ENCODE assay signal across 13 mouse cellular contexts in genomic region chr3:58253942-58254341, GRCm38 (mm10).
A peak's percentile ranks its signal among the peaks of the same experiment; 100 is the strongest.
DNase-seq lines count a peak whose midpoint lies in the region; ATAC-seq and TF ChIP-seq lines count a peak whose summit lies in the region.
"Had no signal": no experiment of that assay in that cellular context is flagged by ENCODE, and none has a peak within 500 bp of the region (broad histone marks: within the 10 kb centered on the region; RNA-seq: fewer than 3 reads in every experiment).

No protein-coding gene starts in this region.

- intact Hi-C loops in gastrocnemius, postnatal 14 days (cut with DNase I; ENCODE audit: low total_unique reads), result no loop called here

- no peaks in the 10 kb centered on the region for H3K9me3 ChIP-seq in embryonic facial prominence, embryonic 14.5 days (ENCODE audit: control insufficient read depth, low read length)
- no peaks in the 10 kb centered on the region for H3K9me3 ChIP-seq in embryonic facial prominence, embryonic 10.5 days
- no peaks in the 10 kb centered on the region for H3K9me3 ChIP-seq in neural tube, embryonic 15.5 days (replicated peaks)
- H3K9me3 ChIP-seq: embryonic facial prominence, embryonic 13.5 days; heart, embryonic 13.5 days; kidney, embryonic 15.5 days; liver, embryonic 13.5 days had no signal

- H3K36me3 ChIP-seq in embryonic facial prominence, embryonic 14.5 days (ENCODE audit: control insufficient read depth, insufficient read depth, low read length), result no peaks in the 10 kb centered on the region
- H3K36me3 ChIP-seq in embryonic facial prominence, embryonic 10.5 days (replicated peaks), result no peaks in the 10 kb centered on the region
- no peaks in the 10 kb centered on the region for H3K36me3 ChIP-seq in neural tube, embryonic 15.5 days
- H3K36me3 ChIP-seq: embryonic facial prominence, embryonic 13.5 days; heart, embryonic 13.5 days; kidney, embryonic 15.5 days; liver, embryonic 13.5 days had no signal

- H3K4me1 ChIP-seq in embryonic facial prominence, embryonic 14.5 days (ENCODE audit: control insufficient read depth, insufficient read depth, low read length), result no peaks in the 10 kb centered on the region
- H3K4me1 ChIP-seq in embryonic facial prominence, embryonic 10.5 days, result no peaks in the 10 kb centered on the region
- H3K4me1 ChIP-seq in embryonic fibroblast, embryonic 13.5 days (ENCODE audit: control insufficient read depth, insufficient read depth, low read length), result peaks cover 10% of the 10 kb centered on the region; the same call in 1 of the 2 replicates
- no peaks in the 10 kb centered on the region for H3K4me1 ChIP-seq in neural tube, embryonic 15.5 days
- H3K4me1 ChIP-seq: embryonic facial prominence, embryonic 13.5 days; kidney, embryonic 15.5 days; liver, embryonic 13.5 days had no signal

- ATAC-seq in embryonic facial prominence, embryonic 14.5 days (ENCODE audit: low read depth), result no peak
- no peak for ATAC-seq in neural tube, embryonic 15.5 days (ENCODE audit: low FRiP score)

- peak; percentile 20 for DNase-seq in embryonic facial prominence, embryonic 14.5 days (ENCODE audit: low spot score)
- no peak for DNase-seq in embryonic facial prominence, embryonic 10.5 days (ENCODE audit: low spot score)
- DNase-seq in 3134 (ENCODE audit: extremely low read depth, insufficient read length, low spot score), result peak; percentile 27
- peak; percentile 12 to 42 for DNase-seq in layer of hippocampus, postnatal 14 days (ENCODE audit: low spot score in 2 of 2)
- no peak for DNase-seq in gastrocnemius, postnatal 14 days
- DNase-seq in natural killer cell, adult 2 months (ENCODE audit: low spot score in 2 of 2), result no peak
- DNase-seq: liver, embryonic 13.5 days; midbrain, embryonic 14.5 days had no signal

- H3K27ac ChIP-seq in embryonic facial prominence, embryonic 14.5 days (replicated peaks; ENCODE audit: low read depth, low read length), result no peak overlapping the region
- H3K27ac ChIP-seq in embryonic facial prominence, embryonic 10.5 days (replicated peaks), result no peak overlapping the region
- H3K27ac ChIP-seq in embryonic fibroblast, embryonic 13.5 days (ENCODE audit: insufficient read depth, low read length), result peak overlapping the region; percentile 61; the same call in 1 of the 2 replicates
- no peak overlapping the region for H3K27ac ChIP-seq in neural tube, embryonic 15.5 days (replicated peaks)
- H3K27ac ChIP-seq: embryonic facial prominence, embryonic 13.5 days; heart, embryonic 13.5 days; kidney, embryonic 15.5 days; liver, embryonic 13.5 days had no signal

- no peak for TF ChIP-seq CTCF in embryonic fibroblast, embryonic 13.5 days (IDR thresholded peaks at IDR 0.05; ENCODE audit: borderline replicate concordance, insufficient read depth, low read length)

- 70% methylated on average over 8 of the region's 8 CpGs for WGBS in embryonic facial prominence, embryonic 14.5 days
- WGBS in embryonic facial prominence, embryonic 10.5 days, result 89% methylated on average over 8 of the region's 8 CpGs
- WGBS in neural tube, embryonic 15.5 days, result 74% methylated on average over 8 of the region's 8 CpGs

- TF ChIP-seq POLR2A in embryonic fibroblast, embryonic 13.5 days (IDR thresholded peaks at IDR 0.05; ENCODE audit: low read depth, low read length), result no peak

- H3K4me3 ChIP-seq in embryonic facial prominence, embryonic 14.5 days (ENCODE audit: low read depth, low read length), result no peak overlapping the region
- H3K4me3 ChIP-seq in embryonic facial prominence, embryonic 10.5 days, result no peak overlapping the region
- H3K4me3 ChIP-seq in embryonic fibroblast, embryonic 13.5 days (ENCODE audit: insufficient read depth, low read length), result no peak overlapping the region
- H3K4me3 ChIP-seq in neural tube, embryonic 15.5 days (replicated peaks), result no peak overlapping the region
- H3K4me3 ChIP-seq: embryonic facial prominence, embryonic 13.5 days; heart, embryonic 13.5 days; kidney, embryonic 15.5 days; liver, embryonic 13.5 days had no signal

- no peak overlapping the region for H3K9ac ChIP-seq in embryonic facial prominence, embryonic 14.5 days (ENCODE audit: low read depth, low read length)
- H3K9ac ChIP-seq in neural tube, embryonic 15.5 days (replicated peaks), result no peak overlapping the region
- H3K9ac ChIP-seq: embryonic facial prominence, embryonic 13.5 days; heart, embryonic 13.5 days; kidney, embryonic 15.5 days; liver, embryonic 13.5 days had no signal

- no peaks in the 10 kb centered on the region for H3K27me3 ChIP-seq in embryonic facial prominence, embryonic 14.5 days (replicated peaks; ENCODE audit: control insufficient read depth, insufficient read depth, low read length)
- no peaks in the 10 kb centered on the region for H3K27me3 ChIP-seq in embryonic facial prominence, embryonic 10.5 days (replicated peaks; ENCODE audit: low read depth, poor library complexity, severe bottlenecking)
- H3K27me3 ChIP-seq in neural tube, embryonic 15.5 days (replicated peaks), result no peaks in the 10 kb centered on the region
- H3K27me3 ChIP-seq: embryonic facial prominence, embryonic 13.5 days; heart, embryonic 13.5 days; kidney, embryonic 15.5 days; liver, embryonic 13.5 days had no signal

- H3K4me2 ChIP-seq in embryonic facial prominence, embryonic 14.5 days (ENCODE audit: low read depth, low read length), result no peak overlapping the region
- no peak overlapping the region for H3K4me2 ChIP-seq in neural tube, embryonic 15.5 days
- H3K4me2 ChIP-seq: embryonic facial prominence, embryonic 13.5 days; heart, embryonic 13.5 days; kidney, embryonic 15.5 days; liver, embryonic 13.5 days had no signal

Comparison
In these comparisons a context has a peak if more than half of its experiments do, and no peak if none do; other contexts are left out.
1. DNase-seq: peak in embryonic facial prominence, embryonic 14.5 days (single experiment), 3134 (single experiment) and layer of hippocampus, postnatal 14 days (2 of 2); none in embryonic facial prominence, embryonic 10.5 days (single experiment), gastrocnemius, postnatal 14 days (single experiment) and natural killer cell, adult 2 months (0 of 2).